Mouse (Mus musculus): ENCODE measurements around the gene Golga4. TPM values are rescaled to one million over a fixed set of nuclear protein-coding genes. Genes with fewer than 3 reads are reported as not detected.

The Golga4 gene
- polyA plus RNA-seq, 1 experiment = 18.5 TPM

- no peak overlapping the region for H3K4me3 ChIP-seq
- no peak overlapping the region for H3K4me2 ChIP-seq (ENCODE audit: low read depth)
- H3K36me3 ChIP-seq (ENCODE audit: control insufficient read depth, insufficient read depth) = no peaks in the 10 kb centered on the region
- H3ac ChIP-seq (ENCODE audit: control insufficient read depth, insufficient read length) = no peak overlapping the region
- H3K79me2 ChIP-seq (ENCODE audit: control insufficient read depth, insufficient read depth) = no peaks in the 10 kb centered on the region
- TF ChIP-seq E2F4 (IDR thresholded peaks at IDR 0.05; ENCODE audit: insufficient read depth) = no peak
- no peak for TF ChIP-seq SRF (IDR thresholded peaks at IDR 0.05; ENCODE audit: control insufficient read depth, insufficient read length, low read depth)
- no peak for TF ChIP-seq CEBPB (IDR thresholded peaks at IDR 0.05; ENCODE audit: insufficient read depth, poor library complexity, severe bottlenecking)
- no peak for TF ChIP-seq POLR2AphosphoS2 (IDR thresholded peaks at IDR 0.05; ENCODE audit: insufficient read length, low read depth)
- TF ChIP-seq REST (IDR thresholded peaks at IDR 0.05; ENCODE audit: insufficient read depth, insufficient read length) = no peak
- no peak for TF ChIP-seq MYOD1 (IDR thresholded peaks at IDR 0.05; ENCODE audit: control insufficient read depth in 1 of 3, insufficient read length in 2 of 3, low read depth in 2 of 3)
- no peak for TF ChIP-seq USF1 (IDR thresholded peaks at IDR 0.05; ENCODE audit: low read depth)
- no peak for TF ChIP-seq POLR2A (IDR thresholded peaks at IDR 0.05; ENCODE audit: insufficient read length, low read depth)
- no peak for TF ChIP-seq TCF12 (IDR thresholded peaks at IDR 0.05; ENCODE audit: insufficient read depth, poor library complexity, severe bottlenecking)
- TF ChIP-seq MYOG (IDR thresholded peaks at IDR 0.05; ENCODE audit: control insufficient read depth in 1 of 3, insufficient read depth in 1 of 3, insufficient read length in 2 of 3, low read depth in 2 of 3) = no peak
- no peak for TF ChIP-seq MAX (IDR thresholded peaks at IDR 0.05; ENCODE audit: low read depth)
- TF ChIP-seq TCF3 (IDR thresholded peaks at IDR 0.05; ENCODE audit: insufficient read length, low read depth) = no peak
- H3K27me3 ChIP-seq (ENCODE audit: control insufficient read depth, insufficient read depth, insufficient read length) = peaks cover 32% of the 10 kb centered on the region
These were observed 25.8 kb upstream of the Golga4 start for GRCm38 (mm10) chr9:118480292-118480690.

GRCm38 (mm10) chr9:118482210-118482609 lies 23.9 kb upstream of the Golga4 start:
- TF ChIP-seq REST (IDR thresholded peaks at IDR 0.05; ENCODE audit: insufficient read depth, insufficient read length) (no peak), MYOG (IDR thresholded peaks at IDR 0.05; ENCODE audit: control insufficient read depth in 1 of 3, insufficient read depth in 1 of 3, insufficient read length in 2 of 3, low read depth in 2 of 3) (no peak)
- Histone ChIP-seq H3K27me3 (ENCODE audit: control insufficient read depth, insufficient read depth, insufficient read length) (peaks cover 22% of the 10 kb centered on the region), H3K79me2 (ENCODE audit: control insufficient read depth, insufficient read depth) (no peaks in the 10 kb centered on the region), H3K36me3 (ENCODE audit: control insufficient read depth, insufficient read depth) (no peaks in the 10 kb centered on the region), H3ac (ENCODE audit: control insufficient read depth, insufficient read length) (no peak overlapping the region), H3K4me3 (no peak overlapping the region), H3K4me2 (ENCODE audit: low read depth) (no peak overlapping the region)

GRCm38 (mm10) chr9:118486361-118487095 lies 19.5 kb upstream of the Golga4 start:
- H3K4me2 ChIP-seq (ENCODE audit: low read depth) = no peak overlapping the region
- H3K4me3 ChIP-seq = no peak overlapping the region
- H3K36me3 ChIP-seq (ENCODE audit: control insufficient read depth, insufficient read depth) = no peaks in the 10 kb centered on the region
- no peaks in the 10 kb centered on the region for H3K27me3 ChIP-seq (ENCODE audit: control insufficient read depth, insufficient read depth, insufficient read length)
- H3ac ChIP-seq (ENCODE audit: control insufficient read depth, insufficient read length) = no peak overlapping the region
- no peak for TF ChIP-seq MYOD1 (IDR thresholded peaks at IDR 0.05; ENCODE audit: control insufficient read depth in 1 of 3, insufficient read length in 2 of 3, low read depth in 2 of 3)
- TF ChIP-seq CEBPB (IDR thresholded peaks at IDR 0.05; ENCODE audit: insufficient read depth, poor library complexity, severe bottlenecking) = no peak
- TF ChIP-seq USF1 (IDR thresholded peaks at IDR 0.05; ENCODE audit: low read depth) = no peak
- no peaks in the 10 kb centered on the region for H3K79me2 ChIP-seq (ENCODE audit: control insufficient read depth, insufficient read depth)

- no peak for TF ChIP-seq SRF (IDR thresholded peaks at IDR 0.05; ENCODE audit: control insufficient read depth, insufficient read length, low read depth)
- no peak for TF ChIP-seq E2F4 (IDR thresholded peaks at IDR 0.05; ENCODE audit: insufficient read depth)
- no peak overlapping the region for H3K4me3 ChIP-seq
- H3K27me3 ChIP-seq (ENCODE audit: control insufficient read depth, insufficient read depth, insufficient read length) = no peaks in the 10 kb centered on the region
- no peak overlapping the region for H3K4me2 ChIP-seq (ENCODE audit: low read depth)
- no peak overlapping the region for H3ac ChIP-seq (ENCODE audit: control insufficient read depth, insufficient read length)
- no peaks in the 10 kb centered on the region for H3K36me3 ChIP-seq (ENCODE audit: control insufficient read depth, insufficient read depth)
- no peaks in the 10 kb centered on the region for H3K79me2 ChIP-seq (ENCODE audit: control insufficient read depth, insufficient read depth)
These were observed 19.0 kb upstream of the Golga4 start for GRCm38 (mm10) chr9:118487096-118487395.

- H3K4me3 ChIP-seq = no peak overlapping the region
- H3K27me3 ChIP-seq (ENCODE audit: control insufficient read depth, insufficient read depth, insufficient read length) = no peaks in the 10 kb centered on the region
- TF ChIP-seq MAX (IDR thresholded peaks at IDR 0.05; ENCODE audit: low read depth) (no peak), REST (IDR thresholded peaks at IDR 0.05; ENCODE audit: insufficient read depth, insufficient read length) (no peak), POLR2A (IDR thresholded peaks at IDR 0.05; ENCODE audit: insufficient read length, low read depth) (no peak), TCF12 (IDR thresholded peaks at IDR 0.05; ENCODE audit: insufficient read depth, poor library complexity, severe bottlenecking) (no peak), USF1 (IDR thresholded peaks at IDR 0.05; ENCODE audit: low read depth) (no peak), E2F4 (IDR thresholded peaks at IDR 0.05; ENCODE audit: insufficient read depth) (no peak), MYOD1 (IDR thresholded peaks at IDR 0.05; ENCODE audit: control insufficient read depth in 1 of 3, insufficient read length in 2 of 3, low read depth in 2 of 3) (no peak), MYOG (IDR thresholded peaks at IDR 0.05; ENCODE audit: control insufficient read depth in 1 of 3, insufficient read depth in 1 of 3, insufficient read length in 2 of 3, low read depth in 2 of 3) (no peak), CEBPB (IDR thresholded peaks at IDR 0.05; ENCODE audit: insufficient read depth, poor library complexity, severe bottlenecking) (no peak), POLR2AphosphoS2 (IDR thresholded peaks at IDR 0.05; ENCODE audit: insufficient read length, low read depth) (no peak), TCF3 (IDR thresholded peaks at IDR 0.05; ENCODE audit: insufficient read length, low read depth) (no peak), SRF (IDR thresholded peaks at IDR 0.05; ENCODE audit: control insufficient read depth, insufficient read length, low read depth) (no peak)
These were observed 18.4 kb upstream of the Golga4 start for GRCm38 (mm10) chr9:118487636-118488035.

More at GRCm38 (mm10) chr9:118487636-118488035, 18.4 kb upstream of the Golga4 start:
- H3K4me2 ChIP-seq (ENCODE audit: low read depth) = no peak overlapping the region
- H3K79me2 ChIP-seq (ENCODE audit: control insufficient read depth, insufficient read depth) = no peaks in the 10 kb centered on the region
- no peaks in the 10 kb centered on the region for H3K36me3 ChIP-seq (ENCODE audit: control insufficient read depth, insufficient read depth)
- H3ac ChIP-seq (ENCODE audit: control insufficient read depth, insufficient read length) = no peak overlapping the region
